20 mouse cellular contexts compared by ENCODE assay signal in genomic region chr19:32069598-32069997, GRCm38 (mm10). TPM values are rescaled to one million over a fixed set of nuclear protein-coding genes. Genes with fewer than 3 reads are reported as not detected.
DNase-seq lines count a peak whose midpoint lies in the region; ATAC-seq and TF ChIP-seq lines count a peak whose summit lies in the region.
"Had no signal": no experiment of that assay in that cellular context is flagged by ENCODE, and none has a peak within 500 bp of the region (broad histone marks: within the 10 kb centered on the region; RNA-seq: fewer than 3 reads in every experiment).

No protein-coding gene starts in this region.

- no peak for DNase-seq in heart, postnatal 36 days
- peak; percentile 27 to 37 for DNase-seq in urinary bladder, postnatal 36 days (ENCODE audit: low spot score in 2 of 2)
- no peak for DNase-seq in urinary bladder, postnatal 25 days (ENCODE audit: low spot score)
- DNase-seq in stomach, postnatal 0 days (ENCODE audit: low spot score): no peak
- no peak for DNase-seq in neural tube, embryonic 10.5 days (ENCODE audit: extremely low spot score, low spot score)
- DNase-seq in kidney, adult 18-20 months: no peak
- DNase-seq: B cell, adult 2 months; cerebellum, adult 9-10 months; heart, postnatal 10 days; kidney, adult 9 months; kidney, postnatal 4 days; right cerebral cortex, postnatal 4 days had no signal

- H3K9ac ChIP-seq in heart, embryonic 13.5 days: no peak overlapping the region
- H3K9ac ChIP-seq in lung, embryonic 16.5 days (ENCODE audit: low read length): no peak overlapping the region
- no peak overlapping the region for H3K9ac ChIP-seq in stomach, postnatal 0 days (ENCODE audit: low read length)
- H3K9ac ChIP-seq: midbrain, embryonic 12.5 days; neural tube, embryonic 15.5 days had no signal

- H3K27me3 ChIP-seq in heart, embryonic 13.5 days (replicated peaks): no peaks in the 10 kb centered on the region
- H3K27me3 ChIP-seq in lung, embryonic 16.5 days (ENCODE audit: control insufficient read depth, insufficient read depth, low read depth, low read length): no peaks in the 10 kb centered on the region
- H3K27me3 ChIP-seq in stomach, postnatal 0 days (ENCODE audit: control insufficient read depth, insufficient read depth, low read length): no peaks in the 10 kb centered on the region
- H3K27me3 ChIP-seq: midbrain, embryonic 12.5 days; neural tube, embryonic 15.5 days had no signal

- H3K9me3 ChIP-seq in heart, embryonic 13.5 days: no peaks in the 10 kb centered on the region
- no peaks in the 10 kb centered on the region for H3K9me3 ChIP-seq in lung, embryonic 16.5 days (ENCODE audit: control insufficient read depth, low read length)
- H3K9me3 ChIP-seq in stomach, postnatal 0 days (ENCODE audit: control insufficient read depth, low read length): no peaks in the 10 kb centered on the region
- H3K9me3 ChIP-seq: midbrain, embryonic 12.5 days; neural tube, embryonic 15.5 days had no signal

- 34% methylated on average over 2 of the region's 2 CpGs for WGBS in heart, embryonic 13.5 days
- WGBS in lung, embryonic 16.5 days: 51% methylated on average over 2 of the region's 2 CpGs
- WGBS in stomach, postnatal 0 days: 50% methylated on average over 2 of the region's 2 CpGs

- H3K36me3 ChIP-seq in heart, embryonic 13.5 days: no peaks in the 10 kb centered on the region
- no peaks in the 10 kb centered on the region for H3K36me3 ChIP-seq in lung, embryonic 16.5 days (ENCODE audit: control insufficient read depth, insufficient read depth, low read length)
- H3K36me3 ChIP-seq in stomach, postnatal 0 days (ENCODE audit: control insufficient read depth, insufficient read depth, low read length): no peaks in the 10 kb centered on the region
- H3K36me3 ChIP-seq: midbrain, embryonic 12.5 days; neural tube, embryonic 15.5 days had no signal

- peak overlapping the region; percentile 42; the same call in 1 of the 2 replicates for H3K27ac ChIP-seq in heart, embryonic 13.5 days (replicated peaks)
- H3K27ac ChIP-seq in lung, embryonic 16.5 days (ENCODE audit: low read length): no peak overlapping the region
- H3K27ac ChIP-seq in stomach, postnatal 0 days (replicated peaks): no peak overlapping the region
- H3K27ac ChIP-seq: macrophage; midbrain, embryonic 12.5 days; neural tube, embryonic 15.5 days had no signal

- no peak for TF ChIP-seq EP300 in stomach, postnatal 0 days (optimal IDR thresholded peaks at IDR 0.05)

- H3K4me3 ChIP-seq in heart, embryonic 13.5 days: no peak overlapping the region
- no peak overlapping the region for H3K4me3 ChIP-seq in lung, embryonic 16.5 days (ENCODE audit: low read length)
- no peak overlapping the region for H3K4me3 ChIP-seq in stomach, postnatal 0 days (ENCODE audit: low read depth, low read length)
- H3K4me3 ChIP-seq: midbrain, embryonic 12.5 days; neural tube, embryonic 15.5 days had no signal

- no peak overlapping the region for H3K4me2 ChIP-seq in heart, embryonic 13.5 days
- no peak overlapping the region for H3K4me2 ChIP-seq in lung, embryonic 16.5 days (ENCODE audit: low read depth, low read length)
- H3K4me2 ChIP-seq in stomach, postnatal 0 days (replicated peaks; ENCODE audit: low read depth): no peak overlapping the region
- H3K4me2 ChIP-seq: liver, embryonic 11.5 days; midbrain, embryonic 12.5 days; neural tube, embryonic 15.5 days had no signal

- intact Hi-C loops in heart, postnatal 36 days (cut with DNase I): no loop called here

- TF ChIP-seq CTCF in stomach, postnatal 0 days (IDR thresholded peaks at IDR 0.05; ENCODE audit: low read depth): no peak

- peaks cover 43% of the 10 kb centered on the region for H3K4me1 ChIP-seq in heart, embryonic 13.5 days
- peaks cover 3% of the 10 kb centered on the region; the same call in 1 of the 2 replicates for H3K4me1 ChIP-seq in lung, embryonic 16.5 days (replicated peaks; ENCODE audit: control insufficient read depth, insufficient read depth, low read length)
- no peaks in the 10 kb centered on the region for H3K4me1 ChIP-seq in stomach, postnatal 0 days (replicated peaks; ENCODE audit: control insufficient read depth, insufficient read depth)
- H3K4me1 ChIP-seq: midbrain, embryonic 12.5 days; neural tube, embryonic 15.5 days had no signal

- no peak for ATAC-seq in heart, embryonic 13.5 days (ENCODE audit: extremely low read depth, insufficient number of reproducible peaks, low FRiP score, low TSS enrichment)
- peak; percentile 88 for ATAC-seq in lung, embryonic 16.5 days (ENCODE audit: low read depth)
- ATAC-seq in stomach, postnatal 0 days (ENCODE audit: low FRiP score, low TSS enrichment): peak; percentile 61
- ATAC-seq: forebrain, embryonic 14.5 days; hindbrain, embryonic 16.5 days had no signal

RNA-seq across cellular contexts. Expression of gene Asah2, which starts 38.4 kb away (rescaled TPM):
- 2.5 and 2.6 TPM in 2 replicates for polyA plus RNA-seq in heart, embryonic 13.5 days (2015; fragmentation: Nextera tagmentation; extraction: Ambion mirVana)
- 10 to 100 TPM; 12.9 to 14.3 TPM for total RNA-seq in heart, postnatal 36 days (2021)
- 2.2 and 2.6 TPM in 2 replicates for polyA plus RNA-seq in lung, embryonic 16.5 days (2015; fragmentation: Nextera tagmentation; extraction: Ambion mirVana)
- 4.4 and 5.5 TPM in 2 replicates for polyA plus RNA-seq in stomach, postnatal 0 days (2015; fragmentation: Nextera tagmentation; extraction: Ambion mirVana)

Comparison
In these comparisons a context has a peak if more than half of its experiments do, and no peak if none do; other contexts are left out.
1. DNase-seq: peak in urinary bladder, postnatal 36 days (2 of 2); none in heart, postnatal 36 days (0 of 2), urinary bladder, postnatal 25 days (single experiment), stomach, postnatal 0 days (single experiment), neural tube, embryonic 10.5 days (single experiment) and kidney, adult 18-20 months (single experiment).